Mouse (Mus musculus) cerebellum, adult 2 months (tissue): Measurements from ENCODE around the gene Ank2.

Experiments used
- CTCF ChIP-seq: fragments of 200-500 bp; IDR thresholded peaks from 2 replicates; pipeline ENCODE4 v1.5.1; 2011; ENCODE audit warnings: low read depth, mild to moderate bottlenecking, control low read depth, low read length, moderate library complexity, borderline replicate concordance; ENCODE audit not compliant: insufficient read depth
- POLR2A ChIP-seq: fragments of 200-500 bp; IDR thresholded peaks from 2 replicates; pipeline ENCODE4 v1.6.1; 2011; ENCODE audit warnings: low read length, control low read depth, borderline replicate concordance; ENCODE audit not compliant: insufficient read depth

- TF ChIP-seq POLR2A: no peak
- TF ChIP-seq CTCF: no peak
Observed at GRCm38 (mm10) chr3:127429866-127430265, 69.3 kb downstream of the Ank2 start.
